Mouse (Mus musculus) kidney, adult 2 months (tissue): ENCODE data around the gene Zdhhc17.

Experiments
- CTCF ChIP-seq: fragments of 200-500 bp; conservative IDR thresholded peaks from 2 replicates; pipeline ENCODE4 v1.5.1; 2011; ENCODE audit warnings: low read depth, mild to moderate bottlenecking, control low read depth, low read length, moderate library complexity, mixed read lengths; ENCODE audit not compliant: insufficient read depth, insufficient read length
- POLR2A ChIP-seq: fragments of 200-500 bp; IDR thresholded peaks from one replicate; pipeline ENCODE4 v1.6.1; 2011; ENCODE audit warnings: low read depth, low read length, control low read depth

DNA sequence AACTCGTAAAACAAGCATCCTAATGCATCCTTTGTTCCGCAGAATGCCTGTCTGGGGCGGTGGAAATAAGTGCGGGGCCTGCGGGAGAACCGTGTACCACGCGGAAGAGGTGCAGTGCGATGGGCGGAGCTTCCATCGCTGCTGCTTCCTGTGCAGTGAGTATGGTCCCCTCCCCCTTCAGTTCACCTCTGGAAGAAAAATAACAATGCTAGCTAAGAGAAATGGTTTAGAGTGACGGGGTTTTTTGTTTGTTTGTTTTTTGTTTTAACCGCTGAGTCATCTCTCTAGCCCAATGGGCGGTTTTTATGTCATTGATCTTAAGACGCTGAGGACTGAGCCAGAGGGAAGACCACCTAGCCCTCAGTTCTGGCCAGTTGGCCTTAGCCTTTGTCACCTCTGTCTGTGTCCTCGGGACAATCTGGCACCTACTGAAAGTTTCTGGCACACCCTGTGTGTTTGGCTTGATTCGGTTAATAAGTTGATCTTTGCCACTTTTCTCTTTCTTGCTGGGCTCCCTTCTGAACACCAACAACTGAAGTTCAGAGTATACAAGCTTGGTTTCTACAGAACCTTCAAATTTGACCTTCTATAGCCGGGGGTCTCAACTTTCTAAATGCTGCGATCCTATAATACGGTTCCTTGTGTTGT, 77.9 kb downstream of the Zdhhc17 start:
- no peak for TF ChIP-seq POLR2A
- TF ChIP-seq CTCF: no peak
